Mouse (Mus musculus) urinary bladder, postnatal 36 days (tissue): Measurements from ENCODE around the gene Abcg5.
A peak's percentile ranks its signal among the peaks of the same experiment; 100 is the strongest.

ENCODE experiments used
- DNase-seq, 2 experiments: peaks; one replicate each; pipeline ENCODE4 v3.0.0; 2022; ENCODE audit warnings: low spot score in 2 of 2, mixed read lengths in 1 of 2

Abcg5 gene

GRCm38 (mm10) chr17:84645119-84645518, 37.7 kb downstream of the Abcg5 start:
- DNase-seq, result no peak

DNA sequence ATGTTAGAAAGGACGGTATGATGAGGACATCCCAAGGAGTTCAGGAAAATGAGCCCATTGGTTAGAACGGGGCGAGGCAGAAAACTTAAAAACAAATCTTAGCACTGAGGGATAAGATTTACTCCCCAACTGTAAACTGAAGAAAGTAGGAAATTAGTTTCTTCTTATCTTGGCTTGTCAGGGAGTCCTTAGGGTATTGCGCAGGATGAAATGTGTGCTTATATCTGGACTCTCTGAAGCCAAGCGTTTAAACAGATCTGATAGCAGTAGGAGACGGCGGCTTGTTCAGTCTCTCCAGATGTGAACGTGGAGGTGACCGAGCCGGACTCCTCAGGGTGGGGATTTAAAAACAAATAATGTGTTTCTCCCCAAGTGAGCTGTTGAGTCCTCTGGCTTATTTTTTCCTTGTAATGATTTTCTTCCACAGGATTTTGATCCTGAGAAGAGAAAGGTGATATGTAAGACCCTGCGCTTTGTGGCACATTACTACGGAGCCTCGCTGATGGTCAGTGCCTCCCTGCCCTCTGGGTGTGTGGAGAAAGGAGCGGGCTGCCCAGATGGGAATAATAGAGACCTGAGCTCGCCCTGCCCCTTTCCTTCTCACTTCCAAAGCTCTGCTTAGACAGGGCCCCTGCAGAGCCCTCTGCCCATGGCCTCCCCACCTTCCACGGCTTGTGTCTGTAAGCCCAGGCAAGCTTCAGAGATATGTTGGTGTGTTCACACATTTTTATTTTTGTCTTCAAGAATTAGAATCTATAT, 38.3 kb downstream of the Abcg5 start:
- DNase-seq, result no peak

DNA sequence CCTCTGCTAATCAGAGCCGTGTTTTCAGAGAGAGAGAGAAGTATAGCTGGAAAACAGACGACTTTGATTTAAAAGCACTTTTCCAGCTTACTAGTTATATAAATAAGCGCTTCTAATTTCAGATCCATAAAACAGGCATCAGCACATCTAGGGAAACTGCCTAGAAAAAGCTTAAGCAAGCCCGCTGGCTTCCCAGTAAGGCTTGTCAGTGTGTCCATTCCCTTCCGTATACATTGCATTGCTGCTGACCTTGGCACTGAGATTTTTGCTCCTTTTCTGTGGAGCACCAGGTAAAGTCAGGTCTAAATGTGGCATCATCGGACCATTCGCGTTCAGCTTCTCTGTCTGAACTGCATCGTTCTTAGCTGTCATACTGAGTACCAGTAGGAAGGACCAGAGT, 40.5 kb downstream of the Abcg5 start:
- no peak for DNase-seq

- DNase-seq, result no peak
These were observed 40.9 kb downstream of the Abcg5 start for GRCm38 (mm10) chr17:84641893-84642292.

- no peak for DNase-seq
These were observed 42.9 kb downstream of the Abcg5 start for GRCm38 (mm10) chr17:84639796-84640378.

GRCm38 (mm10) chr17:84637971-84638370, 44.8 kb downstream of the Abcg5 start:
- no peak for DNase-seq

DNA sequence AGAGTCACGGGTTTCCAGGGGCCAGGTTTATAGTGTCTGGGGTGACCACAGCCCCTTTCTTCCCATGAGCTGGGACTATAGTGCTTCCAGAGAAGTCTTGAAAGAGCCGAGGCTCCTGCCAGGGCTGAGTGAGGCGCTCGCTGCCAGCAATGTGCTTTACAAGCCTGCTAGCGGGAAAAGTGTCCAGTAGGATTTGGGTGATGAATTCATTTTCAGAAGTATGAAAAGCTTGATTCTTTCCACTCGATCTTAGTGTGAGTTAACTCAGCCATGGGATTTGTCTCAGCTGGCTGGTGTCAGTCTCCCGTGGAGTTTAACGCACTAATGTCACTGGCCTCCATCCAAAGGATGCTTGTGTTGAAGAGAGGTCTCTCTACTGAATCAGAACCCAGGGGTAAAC, 46.5 kb downstream of the Abcg5 start:
- no peak for DNase-seq

DNA sequence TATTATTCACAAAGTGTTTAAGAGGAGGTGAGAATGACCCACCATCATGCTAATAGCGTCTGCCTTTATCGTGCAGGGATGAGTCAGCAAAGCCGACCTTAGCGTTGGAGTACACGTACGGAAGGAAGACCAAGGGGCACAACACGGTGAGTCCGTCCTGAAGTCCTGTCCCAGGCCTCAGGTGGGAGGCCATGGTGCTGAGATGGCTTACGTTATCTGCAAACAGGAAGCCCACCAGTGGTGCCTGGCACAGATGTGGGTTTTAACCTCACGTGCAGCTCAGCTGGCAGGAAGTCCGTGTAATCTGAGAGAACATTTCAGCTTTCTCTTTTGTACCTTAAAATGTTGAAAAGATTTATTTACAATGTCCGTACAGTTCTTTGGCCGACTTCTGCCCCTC, 49.4 kb downstream of the Abcg5 start:
- DNase-seq, result no peak

GRCm38 (mm10) chr17:84631836-84632235, 51.0 kb downstream of the Abcg5 start:
- DNase-seq, result no peak

DNA sequence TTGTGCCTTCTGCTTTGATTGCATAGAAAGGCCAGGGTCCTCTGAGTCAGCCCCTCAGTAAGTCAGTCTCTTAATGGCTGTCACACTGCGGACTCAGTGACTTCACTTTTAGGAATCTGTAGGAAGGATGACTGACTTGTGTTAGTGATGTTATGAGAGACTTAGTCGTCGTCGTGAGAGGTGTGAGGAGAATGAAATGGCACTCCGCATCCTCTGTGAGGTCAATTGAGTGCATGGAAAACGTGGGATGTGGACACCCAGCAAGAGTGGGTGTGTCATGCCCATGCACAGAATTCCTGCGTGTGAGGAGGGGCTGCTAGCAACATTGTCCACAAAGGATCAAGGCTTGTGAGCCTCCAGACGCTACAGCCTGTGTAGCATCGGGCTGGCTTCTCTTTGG, 54.2 kb downstream of the Abcg5 start:
- DNase-seq, result no peak

DNA sequence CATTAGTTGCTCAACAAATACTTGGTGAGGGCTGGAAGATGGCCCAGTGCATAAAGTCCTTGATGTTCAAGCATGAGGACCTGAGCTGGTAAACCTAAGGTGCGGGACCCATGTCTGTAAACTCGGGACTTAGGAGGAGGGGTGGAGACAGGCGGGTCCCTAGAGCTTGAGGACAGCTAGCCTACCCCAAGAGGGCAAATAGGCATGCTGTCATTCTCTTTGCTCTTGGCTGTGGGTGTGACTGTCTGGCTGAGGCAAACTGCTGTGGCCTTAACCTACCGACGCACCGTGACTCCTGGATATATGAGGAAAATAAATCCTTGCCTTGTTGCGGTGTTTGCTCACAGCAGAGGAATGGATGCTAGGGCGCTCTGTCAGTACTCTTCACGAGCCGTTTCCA, 55.1 kb downstream of the Abcg5 start:
- no peak for DNase-seq

DNA sequence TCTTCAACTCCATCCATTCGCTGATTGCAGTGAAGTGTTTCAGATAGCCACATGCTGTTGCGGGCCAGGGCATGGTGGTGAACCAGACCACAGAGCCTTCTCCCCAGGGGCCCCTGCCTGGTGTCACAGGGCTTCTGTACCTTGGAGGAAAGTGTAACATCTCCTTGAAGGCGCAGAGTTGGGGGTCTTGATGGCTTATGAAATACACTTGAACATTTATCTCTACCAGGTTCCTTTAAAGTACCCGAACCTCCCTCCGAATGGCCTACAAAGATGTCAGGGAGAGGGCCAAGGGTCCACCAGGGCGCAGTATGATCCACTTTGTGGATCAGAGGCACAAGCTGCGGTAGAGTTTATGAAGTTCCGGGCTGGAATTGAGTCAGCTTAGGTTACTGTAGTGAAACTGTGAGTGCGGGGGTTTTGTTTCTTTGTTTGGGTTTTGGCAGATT, 55.9 kb downstream of the Abcg5 start:
- DNase-seq, result no peak

DNA sequence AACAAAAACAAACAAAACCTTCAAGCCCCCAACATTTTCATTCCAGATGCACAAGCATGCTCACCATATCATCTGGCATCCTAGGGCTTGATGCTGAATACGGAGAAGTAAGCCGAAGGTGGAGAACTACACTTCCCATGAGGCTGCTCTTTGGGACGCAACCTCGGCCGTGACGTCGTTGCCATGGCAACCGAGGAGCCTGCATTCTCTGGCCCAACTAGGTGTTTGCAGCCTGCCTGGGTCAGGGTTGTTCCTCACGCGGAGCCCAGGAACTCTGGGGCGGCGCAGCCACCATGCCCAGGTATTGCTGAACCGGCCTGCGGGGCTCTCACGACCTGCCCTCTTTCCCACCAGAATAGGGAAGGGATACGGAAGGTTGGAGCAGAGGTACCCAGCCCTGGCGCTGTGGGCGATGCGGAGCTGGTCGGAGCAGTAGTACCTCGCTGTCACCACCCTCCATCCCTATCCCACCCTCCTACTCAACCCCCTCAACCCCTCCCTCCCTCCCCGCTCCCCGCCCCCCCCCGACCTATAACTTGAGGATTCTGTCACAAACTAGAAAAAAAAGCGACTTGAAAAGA, 56.4 kb downstream of the Abcg5 start, which contains the start of gene Dync2li1:
Gene Dync2li1 (plus strand): TSS at position 221 of the 581 bp plus-strand sequence.
- peak; percentile 78 to 83 for DNase-seq

DNA sequence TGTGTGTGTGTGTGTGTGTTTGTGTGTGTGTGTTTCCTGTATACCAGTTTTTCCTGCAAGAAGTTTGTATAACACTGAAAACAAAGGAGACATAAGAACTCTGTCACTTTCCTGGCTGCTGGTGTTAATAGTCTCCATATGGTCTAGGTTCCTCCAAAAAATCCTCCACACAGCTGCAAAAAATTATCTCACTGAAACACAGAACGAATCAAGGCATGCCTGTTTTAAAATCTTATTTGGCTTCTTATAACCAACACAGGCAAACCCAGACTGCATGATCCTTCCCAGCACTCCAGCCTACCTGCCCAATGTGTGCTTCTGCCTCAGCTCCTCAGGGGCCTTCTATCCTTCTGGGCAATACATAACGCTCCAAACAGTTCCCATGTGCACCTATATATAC, 59.9 kb downstream of the Abcg5 start:
- DNase-seq, result no peak

DNA sequence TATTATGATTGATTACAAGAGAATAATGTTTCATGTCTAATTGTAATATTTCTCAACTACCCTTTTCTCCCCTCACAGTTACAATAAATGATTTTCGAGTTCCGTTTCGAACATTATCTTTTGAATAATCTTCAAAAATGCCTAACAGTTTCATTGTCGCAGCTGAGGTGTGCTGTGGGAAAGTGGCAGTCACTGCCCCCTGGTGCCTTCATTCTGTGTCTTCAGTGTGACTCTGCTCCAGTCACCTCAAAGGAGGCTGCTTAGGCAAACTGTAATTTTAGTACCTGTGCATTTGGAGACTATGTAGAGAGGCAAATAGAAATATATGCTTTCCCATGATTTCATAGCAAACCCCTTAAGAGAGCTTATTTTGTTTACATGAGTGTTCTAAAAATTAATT, 60.8 kb downstream of the Abcg5 start:
- DNase-seq, result no peak

DNA sequence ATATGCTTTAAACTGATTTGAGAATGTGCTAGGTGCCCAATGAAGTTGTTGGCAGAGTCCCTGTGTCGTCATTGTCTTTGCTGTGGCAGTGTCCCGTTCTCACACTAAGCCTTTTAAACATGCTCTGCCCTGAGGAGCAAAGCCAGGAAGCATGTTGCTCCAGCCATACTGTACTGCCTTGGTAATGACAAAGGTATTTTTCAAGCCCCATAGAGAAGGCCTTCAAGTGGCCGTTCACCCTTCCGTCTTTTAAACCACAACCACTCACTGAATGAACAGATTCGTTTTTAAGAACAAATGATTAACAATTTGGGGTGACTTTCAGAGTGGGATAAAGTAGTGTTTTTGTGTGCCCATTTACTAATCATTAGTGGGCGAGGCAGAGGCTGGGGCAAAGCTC, 61.6 kb downstream of the Abcg5 start:
- no peak for DNase-seq

GRCm38 (mm10) chr17:84620610-84621009, 62.2 kb downstream of the Abcg5 start:
- no peak for DNase-seq

DNA sequence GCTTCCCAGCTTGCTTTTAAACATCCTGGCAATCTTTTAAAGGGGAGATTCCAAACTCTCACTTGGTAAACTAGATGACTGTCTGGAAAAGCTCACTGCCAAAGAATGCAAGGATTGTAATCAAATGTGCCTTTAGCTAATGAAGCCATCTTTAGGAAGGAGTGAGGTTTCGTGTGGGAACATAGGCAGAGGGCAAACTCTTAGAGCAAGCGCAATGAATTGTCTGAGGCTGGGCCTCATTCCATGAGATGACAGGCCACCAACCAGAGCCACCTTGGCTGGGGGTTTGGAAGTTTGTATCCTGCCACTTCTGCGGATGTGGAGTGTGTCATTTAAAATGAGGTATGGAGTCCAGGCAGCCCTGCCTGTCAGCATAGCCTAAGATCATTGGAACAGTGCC, 62.7 kb downstream of the Abcg5 start:
- DNase-seq, result no peak

DNA sequence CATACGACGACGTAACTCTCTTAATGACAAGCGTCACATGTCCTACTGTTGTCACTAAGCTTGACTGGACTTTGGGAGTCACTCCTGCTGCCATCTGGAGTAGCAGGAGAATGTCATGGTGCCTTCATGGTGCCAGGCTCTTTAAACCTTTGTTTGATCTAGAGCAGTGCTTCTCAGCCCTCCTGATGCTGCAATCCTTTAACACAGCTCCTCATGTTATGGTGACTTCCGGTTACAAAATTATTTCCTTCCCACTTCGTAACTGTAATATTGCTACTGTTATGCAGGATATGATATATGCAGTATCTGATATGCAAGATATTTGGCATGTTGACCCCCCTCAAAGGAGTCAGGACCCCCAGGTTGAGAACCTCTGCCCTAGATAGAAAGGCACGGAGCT, 63.7 kb downstream of the Abcg5 start:
- DNase-seq, result no peak

GRCm38 (mm10) chr17:84617953-84618352, 64.9 kb downstream of the Abcg5 start:
- no peak for DNase-seq

- DNase-seq, result no peak
These were observed 66.2 kb downstream of the Abcg5 start for GRCm38 (mm10) chr17:84616526-84617074.

GRCm38 (mm10) chr17:84615811-84616210, 67.0 kb downstream of the Abcg5 start:
- DNase-seq, result no peak

GRCm38 (mm10) chr17:84611971-84612370, 70.8 kb downstream of the Abcg5 start:
- peak in 1 of 2 experiments; percentile 47 for DNase-seq
